8 mouse cellular contexts compared by ENCODE assay signal in the genomic region with DNA sequence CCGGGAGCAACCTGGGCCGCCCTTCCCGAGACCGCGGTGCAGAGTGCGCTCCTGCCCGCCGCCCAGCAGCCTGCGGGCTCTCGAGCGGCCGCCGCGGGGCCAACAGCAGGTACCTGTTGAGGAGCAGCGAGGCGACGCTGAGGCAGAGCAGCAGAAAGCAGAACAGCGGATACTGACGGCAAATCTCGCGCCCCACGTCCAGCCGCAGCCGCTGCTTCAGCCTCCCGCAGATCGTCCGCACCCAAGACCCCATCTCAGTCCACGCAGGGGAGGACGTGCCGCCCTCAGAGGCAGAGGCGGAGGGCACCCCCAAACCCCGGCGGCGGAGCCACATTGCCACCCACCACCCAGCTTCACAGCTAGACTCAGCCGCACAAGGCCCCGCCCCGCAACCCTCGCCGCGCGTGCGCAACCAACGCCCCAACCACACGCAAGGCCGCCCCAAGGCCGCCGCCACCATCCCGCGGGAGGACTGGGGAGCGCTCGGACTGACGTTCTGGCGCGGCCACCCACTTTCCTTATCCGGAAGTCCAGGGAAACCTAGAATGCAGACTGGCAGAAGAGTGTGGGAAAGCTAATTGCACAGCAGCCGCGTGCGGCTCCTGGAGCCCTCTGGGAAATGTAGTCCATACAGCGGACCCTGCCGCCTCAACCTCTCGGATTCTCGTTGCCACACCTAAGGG. TPM values are rescaled to one million over a fixed set of nuclear protein-coding genes. Genes with fewer than 3 reads are reported as not detected.
DNase-seq lines count a peak whose midpoint lies in the region; ATAC-seq lines count a peak whose summit lies in the region.

Gene Snx14, minus strand, starts transcription at position 404 of the 683 bp plus-strand sequence.

- ATAC-seq in CD4-positive, CD25-positive, alpha-beta regulatory T cell, adult 4 months, result peak; percentile 85
- ATAC-seq in heart, embryonic 14.5 days (ENCODE audit: insufficient number of reproducible peaks, insufficient read depth, low FRiP score, low read depth), result peak; percentile 98
- peak; percentile 96 for ATAC-seq in liver, embryonic 13.5 days (ENCODE audit: low read depth)
- peak; percentile 99 for ATAC-seq in stomach, embryonic 16.5 days (ENCODE audit: insufficient read depth, low FRiP score)

- H3K4me1 ChIP-seq in heart, embryonic 14.5 days (ENCODE audit: control insufficient read depth in 2 of 2, insufficient read depth in 2 of 2, low read length in 2 of 2), result peaks cover 0 to 16% of the 10 kb centered on the region in 2 experiments; a peak in 3 of 4 replicates
- peaks cover 31% of the 10 kb centered on the region for H3K4me1 ChIP-seq in liver, embryonic 13.5 days (replicated peaks)
- peaks cover 6% of the 10 kb centered on the region; the same call in 1 of the 2 replicates for H3K4me1 ChIP-seq in stomach, embryonic 16.5 days (ENCODE audit: control insufficient read depth, insufficient read depth, low read length)

- WGBS in heart, embryonic 14.5 days, result under 1% methylated on average over 60 of the region's 62 CpGs
- WGBS in liver, embryonic 13.5 days (ENCODE audit: insufficient replicate concordance), result under 1% methylated on average over 62 of the region's 62 CpGs
- WGBS in stomach, embryonic 16.5 days, result under 1% methylated on average over 62 of the region's 62 CpGs

- peak within 1 kb of the TSS; percentile 81 to 94 for H3K27ac ChIP-seq in heart, embryonic 14.5 days (replicated peaks in 1 of 2; ENCODE audit: control insufficient read depth in 1 of 2, insufficient read depth in 1 of 2, low read depth in 2 of 2, low read length in 2 of 2)
- peak within 1 kb of the TSS; percentile 90 for H3K27ac ChIP-seq in liver, embryonic 13.5 days
- peak within 1 kb of the TSS; percentile 93 for H3K27ac ChIP-seq in stomach, embryonic 16.5 days (ENCODE audit: low read length)

- peak within 1 kb of the TSS; percentile 93 for H3K9ac ChIP-seq in heart, embryonic 14.5 days (ENCODE audit: low read length)
- peak within 1 kb of the TSS; percentile 84 for H3K9ac ChIP-seq in liver, embryonic 13.5 days
- peak within 1 kb of the TSS; percentile 91 for H3K9ac ChIP-seq in stomach, embryonic 16.5 days (ENCODE audit: low read length)

- peak; percentile 79 for DNase-seq in c-Kit-negative CD71-positive TER-119-positive erythroid progenitor cells, embryonic 14.5 days (ENCODE audit: low read depth, low spot score)
- peak; percentile 89 for DNase-seq in fibroblast of lung, adult 2 months (ENCODE audit: low read depth)
- peak; percentile 97 for DNase-seq in kidney, postnatal 14 days
- peak; percentile 93 for DNase-seq in liver, embryonic 13.5 days
- DNase-seq in neural tube, embryonic 10.5 days (ENCODE audit: extremely low spot score, low spot score), result peak; percentile 93

- H3K27me3 ChIP-seq in heart, embryonic 14.5 days (ENCODE audit: control insufficient read depth, insufficient read depth, low read length), result no peaks in the 10 kb centered on the region
- H3K27me3 ChIP-seq in liver, embryonic 13.5 days, result no peaks in the 10 kb centered on the region
- H3K27me3 ChIP-seq in stomach, embryonic 16.5 days (ENCODE audit: control insufficient read depth, insufficient read depth, low read length), result no peaks in the 10 kb centered on the region

- H3K4me2 ChIP-seq in heart, embryonic 14.5 days (ENCODE audit: low read length), result peak within 1 kb of the TSS; percentile 90
- H3K4me2 ChIP-seq in liver, embryonic 13.5 days, result peak within 1 kb of the TSS; percentile 85
- peak within 1 kb of the TSS; percentile 72 for H3K4me2 ChIP-seq in stomach, embryonic 16.5 days (ENCODE audit: low read depth, low read length)

- H3K4me3 ChIP-seq in heart, embryonic 14.5 days (ENCODE audit: control insufficient read depth in 1 of 2, insufficient read depth in 1 of 2, low read depth in 1 of 2, low read length in 2 of 2), result peak within 1 kb of the TSS; percentile 62 to 87
- H3K4me3 ChIP-seq in liver, embryonic 13.5 days (replicated peaks), result peak within 1 kb of the TSS; percentile 70
- H3K4me3 ChIP-seq in stomach, embryonic 16.5 days (replicated peaks; ENCODE audit: low read length), result peak within 1 kb of the TSS; percentile 88

- no peaks in the 10 kb centered on the region for H3K9me3 ChIP-seq in heart, embryonic 14.5 days (ENCODE audit: control insufficient read depth, low read length)
- H3K9me3 ChIP-seq in liver, embryonic 13.5 days (replicated peaks), result no peaks in the 10 kb centered on the region
- no peaks in the 10 kb centered on the region for H3K9me3 ChIP-seq in stomach, embryonic 16.5 days (replicated peaks; ENCODE audit: control insufficient read depth, low read length)

- H3K36me3 ChIP-seq in heart, embryonic 14.5 days (ENCODE audit: control insufficient read depth, insufficient read depth, low read length), result peaks cover 6% of the 10 kb centered on the region
- H3K36me3 ChIP-seq in liver, embryonic 13.5 days, result no peaks in the 10 kb centered on the region
- H3K36me3 ChIP-seq in stomach, embryonic 16.5 days (ENCODE audit: control insufficient read depth, insufficient read depth, low read length), result no peaks in the 10 kb centered on the region

RNA-seq across cellular contexts. Expression of gene Snx14, which starts in this region (rescaled TPM):
- polyA plus RNA-seq in CD4-positive, CD25-positive, alpha-beta regulatory T cell, adult 4 months (2017; shearing (Covaris generic)), result 10 to 100 TPM; 44.6 to 52.4 TPM
- 30.4 and 30.6 TPM in 2 replicates for polyA plus RNA-seq in heart, embryonic 14.5 days (2014; fragmentation: Nextera tagmentation; extraction: Ambion mirVana)
- 11.8 and 15.6 TPM in 2 replicates for polyA plus RNA-seq in liver, embryonic 13.5 days (2015; fragmentation: Nextera tagmentation; extraction: Ambion mirVana)
- 35.6 and 36.0 TPM in 2 replicates for polyA plus RNA-seq in stomach, embryonic 16.5 days (2015; fragmentation: Nextera tagmentation; extraction: Ambion mirVana)

Comparison
In these comparisons a context has a peak if more than half of its experiments do, and no peak if none do; other contexts are left out.
1. Peak in every context shown above with its lines: DNase-seq, ATAC-seq, H3K4me3 ChIP-seq and H3K27ac ChIP-seq.